Mouse (Mus musculus): Measurements from ENCODE around the gene Mef2d.

DNA sequence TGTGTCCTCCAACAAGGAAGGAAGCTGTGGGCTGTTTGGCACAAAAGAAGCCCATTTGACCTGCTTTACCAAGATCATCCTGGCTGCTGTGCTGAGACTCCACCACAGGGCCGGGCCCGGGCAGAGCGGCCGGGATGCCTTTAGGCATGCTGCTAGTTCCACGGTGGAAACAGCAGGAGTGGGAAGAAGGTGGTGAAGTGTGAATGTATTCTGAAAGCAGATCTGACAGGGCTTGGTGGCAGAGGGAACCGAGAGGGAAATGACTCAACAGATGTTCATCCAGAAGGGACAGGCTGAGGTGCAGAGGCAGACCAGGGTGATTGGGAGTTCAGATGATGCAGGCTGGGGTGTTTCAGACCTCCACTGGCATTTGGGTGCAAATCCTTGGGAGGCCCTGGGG is 44.5 kb upstream of the Mef2d start:
- no peak for TF ChIP-seq CEBPB (IDR thresholded peaks at IDR 0.05; ENCODE audit: insufficient read depth, poor library complexity, severe bottlenecking)
- no peak for TF ChIP-seq TCF3 (IDR thresholded peaks at IDR 0.05; ENCODE audit: insufficient read length, low read depth)

Data from myocyte (in vitro differentiated cells).